Mouse (Mus musculus) stomach, embryonic 14.5 days (tissue): ENCODE measurements around the gene Map7d1. TPM values are rescaled to one million over a fixed set of nuclear protein-coding genes. Genes with fewer than 3 reads are reported as not detected.

Source experiments
- ATAC-seq: fragments of 200-750 bp; cut with Nextera tagmentation; 2 replicates; pipeline ENCODE4 v1.8.0; 2017; ENCODE audit warnings: low read depth, moderate TSS enrichment; ENCODE audit not compliant: insufficient number of reproducible peaks, insufficient read depth, low FRiP score
- H3K27ac ChIP-seq: fragments of 300-500 bp; sonication (generic); 2 replicates; pipeline ENCODE4 v1.5.1; 2014; ENCODE audit warnings: mild to moderate bottlenecking, low read length, moderate library complexity, mixed read lengths
- H3K27me3 ChIP-seq: fragments of 300-500 bp; sonication (generic); 2 replicates; pipeline ENCODE4 v1.6.1; 2014; ENCODE audit warnings: low read length, control low read depth, mixed read lengths; ENCODE audit not compliant: control insufficient read depth, insufficient read depth
- H3K36me3 ChIP-seq: fragments of 300-500 bp; sonication (generic); 2 replicates; pipeline ENCODE4 v1.6.1; 2014; ENCODE audit warnings: mild to moderate bottlenecking, control low read depth, low read length, moderate library complexity, mixed read lengths; ENCODE audit not compliant: control insufficient read depth, insufficient read depth
- H3K4me1 ChIP-seq: fragments of 300-500 bp; sonication (generic); 2 replicates; pipeline ENCODE4 v1.6.1; 2014; ENCODE audit warnings: low read length, control low read depth, mixed read lengths; ENCODE audit not compliant: control insufficient read depth, insufficient read depth
- H3K4me2 ChIP-seq: fragments of 300-500 bp; sonication (generic); replicated peaks from 2 replicates; pipeline ENCODE4 v1.6.1; 2014; ENCODE audit warnings: low read depth, low read length, control low read depth
- H3K4me3 ChIP-seq: fragments of 300-500 bp; sonication (generic); 2 replicates; pipeline ENCODE4 v1.5.1; 2014; ENCODE audit warnings: low read depth, low read length, control low read depth
- H3K9ac ChIP-seq: fragments of 300-500 bp; sonication (generic); replicated peaks from 2 replicates; pipeline ENCODE4 v1.6.1; 2014; ENCODE audit warnings: low read depth, mild to moderate bottlenecking, control low read depth, low read length, moderate library complexity, mixed read lengths
- H3K9me3 ChIP-seq: fragments of 300-500 bp; sonication (generic); 2 replicates; pipeline ENCODE4 v1.6.1; 2016; ENCODE audit warnings: low read depth, low read length, control low read depth; ENCODE audit not compliant: control insufficient read depth
- WGBS: fragments of 180-500 bp; shearing (Covaris S2); extraction: QIAGEN DNeasy Blood & Tissue Kit; methylation state at CpG from one replicate; pipeline ENCODE4 v1.1.7; 2014; 5-methylcytosine and 5-hydroxymethylcytosine counted together
- polyA plus RNA-seq: library from polyadenylated mRNA; unstranded; fragments of >200 nt; fragmentation: Nextera tagmentation; extraction: Ambion mirVana; gene quantifications from 2 replicates; pipeline ENCODE4 v1.2.1, GENCODE M21; 2014

Gene Map7d1
- polyA plus RNA-seq, 1 experiment from 2014 or later, result 38.7 TPM

- ATAC-seq, result no peak
- Histone ChIP-seq H3K9me3 (no peaks in the 10 kb centered on the region), H3K4me2 (no peak overlapping the region), H3K9ac (no peak overlapping the region), H3K4me3 (no peak overlapping the region), H3K27ac (no peak overlapping the region), H3K36me3 (no peaks in the 10 kb centered on the region), H3K27me3 (no peaks in the 10 kb centered on the region; the same call in 1 of the 2 replicates), H3K4me1 (peaks cover 7% of the 10 kb centered on the region)
- 16% methylated on average over 13 of the region's 13 CpGs for WGBS
Observed at GRCm38 (mm10) chr4:126291196-126291595, 35.1 kb upstream of the Map7d1 start.

- no peaks in the 10 kb centered on the region for H3K9me3 ChIP-seq
- no peaks in the 10 kb centered on the region; the same call in 1 of the 2 replicates for H3K27me3 ChIP-seq
- no peaks in the 10 kb centered on the region for H3K36me3 ChIP-seq
- H3K4me1 ChIP-seq, result peaks cover 7% of the 10 kb centered on the region
- 87% methylated on average over 8 of the region's 8 CpGs for WGBS
- ATAC-seq, result no peak
- no peak overlapping the region for H3K4me3 ChIP-seq
- no peak overlapping the region for H3K27ac ChIP-seq
- no peak overlapping the region for H3K4me2 ChIP-seq
- no peak overlapping the region for H3K9ac ChIP-seq
Observed at GRCm38 (mm10) chr4:126290314-126290713, 34.2 kb upstream of the Map7d1 start.

GRCm38 (mm10) chr4:126288085-126288666 lies 32.0 kb upstream of the Map7d1 start:
- Histone ChIP-seq H3K4me1 (peaks cover 7% of the 10 kb centered on the region), H3K27me3 (no peaks in the 10 kb centered on the region; the same call in 1 of the 2 replicates), H3K9ac (no peak overlapping the region), H3K36me3 (no peaks in the 10 kb centered on the region), H3K4me2 (peak overlapping the region; percentile 74; the same call in 1 of the 2 replicates), H3K27ac (peak overlapping the region; percentile 44; the same call in 1 of the 2 replicates), H3K4me3 (peak overlapping the region; percentile 5; the same call in 1 of the 2 replicates), H3K9me3 (no peaks in the 10 kb centered on the region)
- ATAC-seq, result no peak; the same call in 1 of the 2 replicates
- WGBS, result 29% methylated on average over 16 of the region's 17 CpGs

GRCm38 (mm10) chr4:126287302-126287995 lies 31.3 kb upstream of the Map7d1 start:
- ATAC-seq, result peak; percentile 30
- no peaks in the 10 kb centered on the region for H3K9me3 ChIP-seq
- peaks cover 7% of the 10 kb centered on the region for H3K4me1 ChIP-seq
- H3K27ac ChIP-seq, result peak overlapping the region; percentile 44; the same call in 1 of the 2 replicates
- H3K36me3 ChIP-seq, result no peaks in the 10 kb centered on the region
- no peak overlapping the region for H3K9ac ChIP-seq
- H3K4me2 ChIP-seq, result peak overlapping the region; percentile 74
- peak overlapping the region; percentile 37; the same call in 1 of the 2 replicates for H3K4me3 ChIP-seq
- H3K27me3 ChIP-seq, result no peaks in the 10 kb centered on the region; the same call in 1 of the 2 replicates
- WGBS, result 28% methylated on average over 11 of the region's 11 CpGs

- Histone ChIP-seq H3K36me3 (no peaks in the 10 kb centered on the region), H3K27me3 (no peaks in the 10 kb centered on the region; the same call in 1 of the 2 replicates), H3K9me3 (no peaks in the 10 kb centered on the region), H3K4me3 (peak within 1 kb of the TSS; percentile 37), H3K4me1 (peaks cover 7% of the 10 kb centered on the region), H3K4me2 (peak within 1 kb of the TSS; percentile 74), H3K27ac (peak within 1 kb of the TSS; percentile 44; the same call in 1 of the 2 replicates), H3K9ac (peak within 1 kb of the TSS; percentile 25; the same call in 1 of the 2 replicates)
- 0 out of 2 replicates have a peak, but pooled peaks have one; percentile 39 for ATAC-seq
- WGBS, result 1% methylated on average over 27 of the region's 42 CpGs
Observed at GRCm38 (mm10) chr4:126286492-126286891, 30.3 kb upstream of the Map7d1 start, which contains the start of gene Col8a2. TSS of gene Col8a2 (plus strand) at chr4:126286793.

GRCm38 (mm10) chr4:126283582-126283981 lies 27.4 kb upstream of the Map7d1 start:
- Histone ChIP-seq H3K4me3 (no peak overlapping the region), H3K4me1 (peaks cover 7% of the 10 kb centered on the region), H3K4me2 (no peak overlapping the region), H3K27ac (no peak overlapping the region), H3K9ac (no peak overlapping the region), H3K27me3 (no peaks in the 10 kb centered on the region; the same call in 1 of the 2 replicates), H3K9me3 (no peaks in the 10 kb centered on the region), H3K36me3 (no peaks in the 10 kb centered on the region)
- ATAC-seq, result no peak
- 85% methylated on average over 8 of the region's 8 CpGs for WGBS

- WGBS, result 72% methylated on average over 9 of the region's 9 CpGs
- H3K36me3 ChIP-seq, result no peaks in the 10 kb centered on the region
- no peak for ATAC-seq
- H3K27ac ChIP-seq, result no peak overlapping the region
- H3K4me1 ChIP-seq, result no peaks in the 10 kb centered on the region
- H3K9ac ChIP-seq, result no peak overlapping the region
- H3K4me3 ChIP-seq, result no peak overlapping the region
- H3K4me2 ChIP-seq, result no peak overlapping the region
- H3K9me3 ChIP-seq, result no peaks in the 10 kb centered on the region
- no peaks in the 10 kb centered on the region; the same call in 1 of the 2 replicates for H3K27me3 ChIP-seq
Observed at GRCm38 (mm10) chr4:126281706-126282105, 25.6 kb upstream of the Map7d1 start.

- Histone ChIP-seq H3K27ac (no peak overlapping the region), H3K4me3 (no peak overlapping the region), H3K36me3 (peaks cover 3% of the 10 kb centered on the region; the same call in 1 of the 2 replicates), H3K27me3 (no peaks in the 10 kb centered on the region), H3K9ac (no peak overlapping the region), H3K4me2 (no peak overlapping the region), H3K9me3 (no peaks in the 10 kb centered on the region), H3K4me1 (no peaks in the 10 kb centered on the region)
- ATAC-seq, result no peak
- WGBS, result 65% methylated on average over 9 of the region's 9 CpGs
Observed at GRCm38 (mm10) chr4:126278961-126279360, 22.8 kb upstream of the Map7d1 start.
